Mouse (Mus musculus) naive thymus-derived CD4-positive, alpha-beta T cell, adult 2 months (primary cell): ENCODE results near the gene Scgb2b2.

Experiments
- DNase-seq: peaks from one replicate; pipeline ENCODE4 v3.0.0-alpha.2; 2011; ENCODE audit warnings: low read depth

Scgb2b2 gene

DNA sequence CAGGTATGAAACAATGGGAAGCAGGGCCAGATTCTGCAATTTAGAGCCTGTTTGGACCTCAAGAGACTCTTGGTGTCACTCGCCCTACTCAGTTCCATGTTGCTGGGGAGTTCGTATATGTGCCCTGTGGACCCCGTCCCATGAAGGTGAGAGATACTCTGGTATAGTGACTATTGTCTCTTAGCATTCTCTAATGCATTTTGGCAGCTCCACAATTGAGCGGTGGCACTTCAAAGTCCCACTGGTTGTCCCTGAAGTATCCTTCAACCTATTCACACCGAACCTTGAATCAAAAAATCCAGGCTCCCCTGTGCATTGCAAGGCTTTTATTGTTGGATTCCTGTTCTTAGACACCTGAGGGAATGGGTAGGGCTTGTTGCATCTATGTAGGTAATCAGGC is at the start of gene Scgb2b2:
Gene Scgb2b2 (plus strand): TSS at position 301 of the 400 bp plus-strand sequence.
- DNase-seq, result no peak

DNA sequence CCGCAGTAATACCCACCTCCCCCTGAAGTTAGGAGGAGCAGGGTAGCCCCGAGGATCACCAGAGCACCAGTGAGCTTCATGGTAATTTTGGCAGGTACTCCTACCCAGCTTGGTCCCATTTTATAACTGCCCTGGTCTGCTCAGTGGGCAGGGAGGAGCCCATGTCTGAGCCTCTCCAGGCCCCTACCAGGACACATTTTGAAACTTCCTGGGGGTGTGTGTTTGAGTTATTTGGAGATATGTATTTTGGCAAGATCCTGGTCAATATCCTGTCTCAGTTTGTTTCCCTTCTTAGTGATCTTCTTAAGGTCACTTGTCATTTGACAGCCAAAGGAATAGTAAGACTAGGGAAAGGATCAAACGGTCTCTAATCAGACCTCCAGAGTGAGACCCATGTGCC is 1.4 kb downstream of the Scgb2b2 start, which contains the start of gene Scgb1b2:
Gene Scgb1b2 (minus strand): TSS at position 101 of the 400 bp plus-strand sequence.
- DNase-seq, result no peak
